Mouse (Mus musculus): ENCODE data around the gene Snrpd2. TPM values are rescaled to one million over a fixed set of nuclear protein-coding genes. Genes with fewer than 3 reads are reported as not detected.

Snrpd2 gene
- polyA plus RNA-seq, 1 experiment, result 80.6 TPM

DNA sequence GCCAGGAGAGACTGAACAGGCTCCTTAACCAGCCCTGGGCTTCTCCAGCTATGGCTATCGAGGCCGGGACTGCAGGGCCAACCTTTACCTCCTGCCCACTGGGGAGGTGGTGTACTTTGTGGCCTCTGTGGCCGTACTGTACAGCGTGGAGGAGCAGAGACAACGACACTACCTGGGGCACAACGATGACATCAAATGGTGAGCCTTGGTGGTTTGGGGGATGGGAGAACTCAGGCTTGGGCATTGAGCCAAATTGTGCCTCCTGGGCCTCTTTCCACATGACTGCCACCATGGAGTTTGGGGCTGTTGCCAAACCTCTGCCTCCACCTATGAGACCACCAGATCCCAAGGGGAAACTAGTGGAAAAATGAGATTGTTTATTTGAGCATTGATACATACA is 35.2 kb downstream of the Snrpd2 start:
- TF ChIP-seq GATA1 (IDR thresholded peaks at IDR 0.05; ENCODE audit: low read length), result no peak

DNA sequence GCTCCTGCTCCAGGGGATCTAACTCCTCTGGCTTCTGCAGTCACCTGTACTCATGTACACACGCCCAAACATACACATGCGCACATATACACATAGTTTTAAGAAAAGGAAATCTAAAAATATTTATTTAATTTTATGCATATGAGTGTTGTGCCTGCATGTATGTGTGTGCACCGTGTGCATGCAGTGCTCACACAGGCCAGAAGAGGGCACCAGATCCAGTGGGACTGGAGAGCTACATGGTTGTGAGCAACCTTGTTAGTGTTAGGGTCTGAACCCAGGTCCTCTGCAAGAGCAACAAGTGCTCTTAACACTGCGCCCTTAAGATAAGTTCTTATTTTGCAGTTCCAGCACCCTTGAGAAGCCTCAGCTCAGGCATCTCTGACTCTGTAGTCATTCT is 45.2 kb downstream of the Snrpd2 start:
- TF ChIP-seq GATA1 (IDR thresholded peaks at IDR 0.05; ENCODE audit: low read length), result no peak

GRCm38 (mm10) chr7:19196676-19197075 is 47.2 kb downstream of the Snrpd2 start:
- TF ChIP-seq GATA1 (IDR thresholded peaks at IDR 0.05; ENCODE audit: low read length), result no peak

- no peak for TF ChIP-seq GATA1 (IDR thresholded peaks at IDR 0.05; ENCODE audit: low read length)
Measured at GRCm38 (mm10) chr7:19197985-19198384, 48.5 kb downstream of the Snrpd2 start.

GRCm38 (mm10) chr7:19201660-19202059 is 52.1 kb downstream of the Snrpd2 start:
- no peak for TF ChIP-seq GATA1 (IDR thresholded peaks at IDR 0.05; ENCODE audit: low read length)

DNA sequence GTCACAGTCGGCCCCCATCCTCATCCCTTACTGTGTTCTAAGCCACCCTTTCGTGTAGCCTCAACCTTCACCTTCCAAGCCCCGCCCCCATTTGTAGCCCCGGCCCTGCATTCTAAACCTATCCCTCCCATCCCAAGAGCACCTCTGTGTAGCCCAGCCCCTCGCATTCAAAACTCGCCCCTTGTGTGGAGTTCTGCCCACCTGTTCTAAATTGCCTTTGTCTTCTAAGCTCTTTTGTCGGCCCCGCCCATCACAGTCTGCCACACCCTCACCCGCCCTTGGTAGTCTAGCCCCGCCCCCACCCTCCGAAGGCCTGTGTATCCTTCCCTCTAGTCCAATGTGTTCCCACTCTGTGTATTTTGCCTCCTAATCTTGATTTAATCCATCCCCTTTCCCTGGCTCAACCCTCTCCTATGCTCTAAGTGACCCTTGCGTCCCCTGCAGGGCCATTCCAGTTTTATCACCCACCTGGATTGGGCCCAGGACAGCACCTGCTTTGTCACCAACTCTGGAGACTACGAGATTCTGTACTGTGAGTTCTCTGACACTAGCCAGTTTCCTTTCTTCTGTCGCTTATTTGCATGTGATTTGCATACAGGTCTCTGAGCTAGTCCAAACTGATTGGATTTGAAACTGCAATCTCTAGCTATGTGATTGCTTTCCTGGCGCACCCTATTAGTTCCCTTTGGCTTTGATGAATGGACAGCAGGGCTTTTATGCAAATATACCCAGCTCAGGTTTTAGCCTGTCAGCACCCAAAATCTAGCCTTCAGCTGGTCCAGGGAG is 52.7 kb downstream of the Snrpd2 start:
- TF ChIP-seq GATA1 (IDR thresholded peaks at IDR 0.05; ENCODE audit: low read length), result no peak

Other genes with a start within 250 kb of the Snrpd2 start
- 81.8 and 103 TPM in 2 replicates for gene Ccdc61, start 239.3 kb upstream of the Snrpd2 start, polyA plus RNA-seq (2012)
- gene Nova2, start 223.8 kb upstream of the Snrpd2 start, polyA plus RNA-seq (2012), result not detected in 2 replicates
- gene Nanos2, start 162.3 kb upstream of the Snrpd2 start, polyA plus RNA-seq (2012), result not detected in 2 replicates
- 32.1 and 38.6 TPM in 2 replicates for gene Mypop, start 158.5 kb upstream of the Snrpd2 start, polyA plus RNA-seq (2012)
- gene Irf2bp1, start 145.7 kb upstream of the Snrpd2 start, polyA plus RNA-seq (2012), result 175 and 217 TPM in 2 replicates
- 0.04 TPM in 1 of 2 replicates, not detected in the other for gene Foxa3, start 126.2 kb upstream of the Snrpd2 start, polyA plus RNA-seq (2012)
- gene Sympk, start 125.3 kb upstream of the Snrpd2 start, polyA plus RNA-seq (2012), result 336 and 348 TPM in 2 replicates
- gene Rsph6a, start 95.0 kb upstream of the Snrpd2 start, polyA plus RNA-seq (2012), result 0.04 and 0.06 TPM in 2 replicates
- gene Dmwd, start 73.5 kb upstream of the Snrpd2 start, polyA plus RNA-seq (2012), result 170 and 197 TPM in 2 replicates
- gene Dmpk, start 65.9 kb upstream of the Snrpd2 start, polyA plus RNA-seq (2012), result 71.8 and 88.9 TPM in 2 replicates
- 20.3 and 21.4 TPM in 2 replicates for gene Six5, start 55.1 kb upstream of the Snrpd2 start, polyA plus RNA-seq (2012)
- gene Gm4969, start 31.4 kb upstream of the Snrpd2 start, polyA plus RNA-seq (2012), result not detected in 2 replicates
- gene Fbxo46, start 29.9 kb upstream of the Snrpd2 start, polyA plus RNA-seq (2012), result 26.5 and 28.7 TPM in 2 replicates
- gene Qpctl, start 431 bp upstream of the Snrpd2 start, polyA plus RNA-seq (2012), result 11.6 and 11.8 TPM in 2 replicates
- gene Gipr, start 16.4 kb downstream of the Snrpd2 start, polyA plus RNA-seq (2012), result 2.0 and 3.0 TPM in 2 replicates
- 26.9 and 30.2 TPM in 2 replicates for gene Eml2, start 26.7 kb downstream of the Snrpd2 start, polyA plus RNA-seq (2012)
- 0.11 and 0.17 TPM in 2 replicates for gene Gpr4, start 62.8 kb downstream of the Snrpd2 start, polyA plus RNA-seq (2012)
- 15.7 and 17.2 TPM in 2 replicates for gene Opa3, start 78.6 kb downstream of the Snrpd2 start, polyA plus RNA-seq (2012)
- 588 and 783 TPM in 2 replicates for gene Vasp, start 122.1 kb downstream of the Snrpd2 start, polyA plus RNA-seq (2012)
- not detected in 2 replicates for gene Ppm1n, start 130.3 kb downstream of the Snrpd2 start, polyA plus RNA-seq (2012)
- 0.65 and 0.72 TPM in 2 replicates for gene Rtn2, start 132.9 kb downstream of the Snrpd2 start, polyA plus RNA-seq (2012)
- gene Fosb, start 160.3 kb downstream of the Snrpd2 start, polyA plus RNA-seq (2012), result 0.52 and 0.54 TPM in 2 replicates
- gene Ercc1, start 195.1 kb downstream of the Snrpd2 start, polyA plus RNA-seq (2012), result 109 and 133 TPM in 2 replicates
- gene Cd3eap, start 209.8 kb downstream of the Snrpd2 start, polyA plus RNA-seq (2012), result 68.3 and 117 TPM in 2 replicates
- 37.2 and 45.4 TPM in 2 replicates for gene Ppp1r13l, start 210.0 kb downstream of the Snrpd2 start, polyA plus RNA-seq (2012)
- gene Ercc2, start 232.3 kb downstream of the Snrpd2 start, polyA plus RNA-seq (2012), result 59.8 and 60.3 TPM in 2 replicates